Mouse (Mus musculus) midbrain, embryonic 13.5 days (tissue): ENCODE data around the gene Elane. TPM values are rescaled to one million over a fixed set of nuclear protein-coding genes. Genes with fewer than 3 reads are reported as not detected.

ENCODE experiments used
- microRNA-seq: library from miRNA; unstranded; fragments of <30 nt; microRNA quantifications from one replicate; pipeline ENCODE4, GENCODE M21; 2016
- polyA plus RNA-seq: library from polyadenylated mRNA; unstranded; fragments of >200 nt; fragmentation: Nextera tagmentation; extraction: Ambion mirVana; gene quantifications from 2 replicates; pipeline ENCODE4 v1.2.1, GENCODE M21; 2015

The Elane gene
- polyA plus RNA-seq, 1 experiment from 2014 or later, result not detected

Small RNA genes within 50 kb of the gene (microRNA-seq; reads per million reads assigned to microRNA genes)
- not detected for gene Mir6910

Other genes with a start within 250 kb of the Elane start
- 18.4 and 20.5 TPM in 2 replicates for gene Shc2, start 248.3 kb upstream of the Elane start, polyA plus RNA-seq
- gene Odf3l2, start 240.5 kb upstream of the Elane start, polyA plus RNA-seq, result 0.27 TPM in 1 of 2 replicates, not detected in the other
- gene Madcam1, start 221.7 kb upstream of the Elane start, polyA plus RNA-seq, result 0.50 and 0.90 TPM in 2 replicates
- gene Tpgs1, start 216.9 kb upstream of the Elane start, polyA plus RNA-seq, result 80.8 and 84.1 TPM in 2 replicates
- gene Cdc34, start 204.1 kb upstream of the Elane start, polyA plus RNA-seq, result 109 and 110 TPM in 2 replicates
- 1.4 and 1.7 TPM in 2 replicates for gene Gzmm, start 197.2 kb upstream of the Elane start, polyA plus RNA-seq
- gene Bsg, start 181.8 kb upstream of the Elane start, polyA plus RNA-seq, result 564 and 608 TPM in 2 replicates
- gene Hcn2, start 169.6 kb upstream of the Elane start, polyA plus RNA-seq, result 0.18 and 0.43 TPM in 2 replicates
- 38.5 and 43.9 TPM in 2 replicates for gene Polrmt, start 139.7 kb upstream of the Elane start, polyA plus RNA-seq
- gene Fgf22, start 131.2 kb upstream of the Elane start, polyA plus RNA-seq, result 1.1 and 1.3 TPM in 2 replicates
- 71.5 and 82.3 TPM in 2 replicates for gene Rnf126, start 119.3 kb upstream of the Elane start, polyA plus RNA-seq
- gene Fstl3, start 109.0 kb upstream of the Elane start, polyA plus RNA-seq, result 0.63 and 1.1 TPM in 2 replicates
- gene Prss57, start 95.3 kb upstream of the Elane start, polyA plus RNA-seq, result not detected in 2 replicates
- 246 and 261 TPM in 2 replicates for gene Palm, start 92.7 kb upstream of the Elane start, polyA plus RNA-seq
- 0.36 and 0.85 TPM in 2 replicates for gene Misp, start 65.3 kb upstream of the Elane start, polyA plus RNA-seq
- 106 and 116 TPM in 2 replicates for gene Ptbp1, start 31.8 kb upstream of the Elane start, polyA plus RNA-seq
- gene Prtn3, start 11.8 kb upstream of the Elane start, polyA plus RNA-seq, result 14.9 and 16.9 TPM in 2 replicates
- gene Plppr3, start 11.6 kb upstream of the Elane start, polyA plus RNA-seq, result 426 and 432 TPM in 2 replicates
- not detected in 2 replicates for gene Cfd, start 4.6 kb downstream of the Elane start, polyA plus RNA-seq
- gene Med16, start 22.7 kb downstream of the Elane start, polyA plus RNA-seq, result 62.9 and 69.1 TPM in 2 replicates
- 17.5 and 34.1 TPM in 2 replicates for gene Gm26602, start 24.6 kb downstream of the Elane start, polyA plus RNA-seq
- 2.2 and 2.3 TPM in 2 replicates for gene Kiss1r, start 30.7 kb downstream of the Elane start, polyA plus RNA-seq
- 231 TPM in 2 replicates for gene R3hdm4, start 35.0 kb downstream of the Elane start, polyA plus RNA-seq
- gene Arid3a, start 40.8 kb downstream of the Elane start, polyA plus RNA-seq, result 3.8 and 3.9 TPM in 2 replicates
- gene Wdr18, start 73.9 kb downstream of the Elane start, polyA plus RNA-seq, result 76.7 and 78.4 TPM in 2 replicates
- 0.24 and 0.57 TPM in 2 replicates for gene Grin3b, start 84.5 kb downstream of the Elane start, polyA plus RNA-seq
- 13.7 and 16.7 TPM in 2 replicates for gene Tmem259, start 98.1 kb downstream of the Elane start, polyA plus RNA-seq
- 29.5 and 37.1 TPM in 2 replicates for gene Cnn2, start 102.3 kb downstream of the Elane start, polyA plus RNA-seq
- gene Abca7, start 110.2 kb downstream of the Elane start, polyA plus RNA-seq, result 5.4 and 5.8 TPM in 2 replicates
- gene Arhgap45, start 130.4 kb downstream of the Elane start, polyA plus RNA-seq, result 1.5 and 1.6 TPM in 2 replicates
- 159 and 174 TPM in 2 replicates for gene Polr2e, start 153.5 kb downstream of the Elane start, polyA plus RNA-seq
- gene Gpx4, start 160.9 kb downstream of the Elane start, polyA plus RNA-seq, result 498 and 532 TPM in 2 replicates
- 13.4 and 15.3 TPM in 2 replicates for gene Sbno2, start 219.3 kb downstream of the Elane start, polyA plus RNA-seq
- gene Stk11, start 229.6 kb downstream of the Elane start, polyA plus RNA-seq, result 17.7 and 20.7 TPM in 2 replicates